Mouse (Mus musculus): ENCODE measurements at regions not wholly inside any gene's neighbourhood (a gene's known extent, or its start where the extent isn't known, plus 50 kb on each side); places are given as distances from the start of the nearest gene placed in this dataset.
"Not testable (repeated sequence)": the region's sequence is repeated elsewhere in the genome, so short reads cannot be mapped to it uniquely, and the experiment has no call there.

DNA sequence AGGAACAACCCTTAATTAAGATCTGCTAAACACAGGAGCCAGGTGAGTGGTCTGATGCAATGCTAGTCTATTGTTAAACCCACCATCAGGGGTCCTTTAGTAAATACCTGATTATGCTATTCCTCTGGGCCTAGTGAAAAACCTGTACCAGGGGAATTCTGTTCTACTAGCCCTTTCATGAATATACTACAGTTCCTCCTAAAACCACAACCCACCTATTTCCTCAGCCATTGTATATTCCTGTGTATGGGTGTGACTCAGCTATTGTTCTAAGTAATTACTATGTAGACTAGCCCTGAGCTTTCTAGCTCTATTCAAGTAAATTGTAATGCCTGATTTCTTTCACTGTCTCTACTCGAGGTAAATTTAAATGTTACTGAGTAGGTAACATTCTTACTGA lies 57.0 kb upstream of the Egfem1 start:
- DNase-seq = not testable (repeated sequence)

DNA sequence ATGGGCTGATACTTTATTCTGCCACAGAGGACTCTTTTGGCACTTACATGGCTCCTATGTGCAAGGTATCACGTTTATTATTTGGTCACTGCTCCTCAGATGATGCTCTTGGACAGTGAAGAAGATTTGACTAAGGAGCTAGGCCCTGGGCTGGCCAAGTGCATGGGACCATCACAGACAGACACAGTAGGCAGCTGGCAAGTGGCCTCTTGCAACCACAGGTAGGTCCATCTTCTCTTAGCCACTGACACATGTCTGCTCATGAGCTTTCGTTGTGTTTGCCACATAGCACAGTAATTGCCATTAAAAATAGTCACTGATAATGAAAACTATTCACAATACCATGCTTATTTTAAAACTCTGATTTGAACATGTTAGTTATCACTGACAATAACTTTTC lies 54.1 kb upstream of the Egfem1 start:
- no peak for DNase-seq

DNA sequence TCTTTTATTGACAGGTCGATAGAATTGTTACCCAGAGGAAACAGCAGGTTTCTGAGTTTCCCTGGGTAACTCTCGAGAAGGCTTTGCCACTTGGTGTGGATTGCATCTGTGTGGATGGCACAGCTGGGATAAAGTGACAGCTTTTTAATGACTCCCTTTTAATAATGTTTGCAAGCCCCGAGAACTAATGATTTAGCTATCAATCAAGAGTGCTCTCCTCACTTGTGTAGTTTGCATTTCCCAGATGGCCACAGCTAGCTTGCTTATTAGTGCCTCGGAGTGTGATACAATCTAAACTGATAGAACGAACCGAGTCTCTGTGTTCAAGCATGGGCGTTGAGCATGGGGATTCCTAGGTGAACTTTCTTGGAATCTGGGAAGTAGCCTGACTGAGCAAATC lies 51.0 kb upstream of the Egfem1 start:
- DNase-seq = no peak

DNA sequence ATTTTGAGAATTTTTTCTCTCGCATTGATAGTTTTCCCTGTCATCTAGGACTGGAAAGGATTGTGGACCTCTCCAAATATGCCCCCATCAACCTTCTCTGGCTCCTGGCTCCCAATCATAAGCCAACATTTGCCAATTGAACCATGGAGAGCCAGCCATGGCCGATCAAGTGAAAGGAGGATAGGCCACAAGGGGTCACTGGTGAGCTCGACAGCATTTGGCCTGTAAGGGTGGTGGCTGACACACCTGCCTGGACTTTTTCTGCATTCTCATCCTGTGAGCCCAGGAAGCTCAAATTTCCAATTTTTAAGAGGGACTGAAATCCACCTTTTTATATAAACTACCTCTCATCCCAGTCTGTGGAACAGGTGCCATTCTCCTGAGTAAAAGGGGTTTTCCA lies 50.0 kb upstream of the Egfem1 start:
- peak; percentile 23 for DNase-seq
